Mouse (Mus musculus) splenic B cell, adult 2 months (primary cell): ENCODE measurements around the gene Vdac2.

Experiments used
- DNase-seq: peaks from one replicate; pipeline ENCODE4 v3.0.0-alpha.2; 2011; ENCODE audit warnings: low read depth, low spot score
- H3K27me3 ChIP-seq: 2 replicates; pipeline ENCODE4 v1.6.1; 2012; ENCODE audit warnings: mild to moderate bottlenecking, low read length, moderate library complexity, mixed read lengths; ENCODE audit not compliant: control insufficient read depth, poor library complexity, insufficient read depth, severe bottlenecking
- H3K36me3 ChIP-seq: 2 replicates; pipeline ENCODE4 v1.6.1; 2012; ENCODE audit warnings: mild to moderate bottlenecking, low read length, moderate library complexity, mixed read lengths; ENCODE audit not compliant: control insufficient read depth, poor library complexity, insufficient read depth, severe bottlenecking

Gene Vdac2

GRCm38 (mm10) chr14:21824938-21825337, at the start of gene Vdac2:
TSS of gene Vdac2 (plus strand) at chr14:21825238.
- DNase-seq: no peak
- no peaks in the 10 kb centered on the region for H3K36me3 ChIP-seq
- H3K27me3 ChIP-seq: no peaks in the 10 kb centered on the region

DNA sequence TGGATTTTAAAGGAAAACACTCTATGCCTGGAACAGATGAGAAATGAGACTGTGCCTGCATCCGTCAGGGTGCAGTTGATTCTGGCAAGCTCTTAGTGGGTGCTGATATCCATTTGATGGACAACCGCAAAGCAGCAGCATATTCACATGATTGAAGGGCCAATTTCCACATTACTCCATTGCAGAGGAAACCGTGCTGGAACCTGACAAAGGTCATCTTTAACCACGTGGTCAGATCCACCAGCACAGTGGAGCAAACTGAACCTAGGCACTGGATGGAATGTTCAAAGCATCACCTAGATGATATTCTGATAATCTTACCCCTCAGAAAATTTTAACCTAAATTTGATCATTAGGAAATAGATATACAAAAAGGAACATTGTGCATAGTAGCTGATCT, 48.8 kb upstream of the Vdac2 start:
- no peak for DNase-seq
- Histone ChIP-seq H3K27me3 (no peaks in the 10 kb centered on the region), H3K36me3 (peaks cover 5% of the 10 kb centered on the region; the same call in 1 of the 2 replicates)

DNA sequence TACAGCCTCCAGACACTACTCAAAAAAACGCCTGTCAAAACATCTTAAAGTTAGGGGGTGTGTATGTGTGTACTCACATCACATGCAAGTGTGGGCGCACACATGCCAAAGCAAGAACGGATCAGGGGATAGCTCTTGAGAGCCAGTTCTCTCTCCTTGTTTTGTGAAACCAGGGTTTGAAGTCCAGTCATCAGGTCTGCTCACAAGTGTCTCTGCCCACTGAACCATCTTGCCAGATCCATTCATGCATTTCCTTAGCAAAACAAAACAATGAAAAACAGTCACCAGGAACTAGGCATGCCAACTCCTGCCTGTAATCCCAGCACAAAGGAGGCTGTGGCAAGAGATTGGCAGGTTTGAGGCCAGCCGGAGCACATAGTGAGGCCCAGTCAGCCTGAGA, 38.5 kb upstream of the Vdac2 start:
- Histone ChIP-seq H3K36me3 (peaks cover 6% of the 10 kb centered on the region; the same call in 1 of the 2 replicates), H3K27me3 (no peaks in the 10 kb centered on the region)
- DNase-seq: no peak

DNA sequence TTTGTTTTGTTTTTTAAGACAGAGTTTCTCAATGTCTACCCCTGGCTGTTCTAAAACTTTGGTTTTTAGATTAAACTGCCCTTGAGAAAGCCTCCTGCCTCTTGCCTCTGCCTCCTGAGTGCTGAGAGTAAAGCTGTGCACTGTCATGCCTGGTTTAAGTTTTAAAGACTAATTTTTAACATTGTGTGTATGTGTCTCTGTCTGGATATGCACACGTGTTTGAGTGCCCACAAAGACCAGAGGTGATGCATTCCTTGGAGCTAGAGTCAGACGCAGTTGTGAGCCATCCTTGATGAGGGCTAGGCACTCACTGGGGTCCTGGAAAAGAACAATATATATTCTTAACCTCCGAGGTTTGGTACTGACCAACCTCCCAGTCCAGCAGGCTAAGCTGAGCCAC, 37.7 kb upstream of the Vdac2 start:
- 0 out of 2 replicates have a peak, but pooled peaks cover 3% of the 10 kb centered on the region for H3K36me3 ChIP-seq
- DNase-seq: no peak
- H3K27me3 ChIP-seq: no peaks in the 10 kb centered on the region

DNA sequence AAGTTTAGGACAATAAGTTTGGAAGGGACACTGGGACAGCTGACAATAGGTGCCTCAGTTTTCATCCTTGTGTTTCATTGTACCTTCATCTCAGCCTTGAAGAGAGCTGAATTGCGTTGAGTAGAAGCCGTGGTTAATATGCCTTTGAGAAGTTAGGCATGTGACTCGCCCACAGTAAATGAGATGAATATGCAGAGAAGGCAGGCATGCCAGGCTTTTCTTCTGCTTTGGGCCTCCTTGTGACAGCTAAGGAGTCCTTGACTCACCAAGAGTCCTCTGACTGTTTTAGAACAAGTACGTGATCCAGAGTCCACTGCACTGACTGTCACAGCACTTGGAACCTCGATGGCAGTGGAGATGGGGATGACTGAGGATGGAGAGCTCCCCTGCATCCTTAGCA, 36.9 kb upstream of the Vdac2 start:
- Histone ChIP-seq H3K36me3 (0 out of 2 replicates have a peak, but pooled peaks cover 3% of the 10 kb centered on the region), H3K27me3 (no peaks in the 10 kb centered on the region)
- DNase-seq: no peak

DNA sequence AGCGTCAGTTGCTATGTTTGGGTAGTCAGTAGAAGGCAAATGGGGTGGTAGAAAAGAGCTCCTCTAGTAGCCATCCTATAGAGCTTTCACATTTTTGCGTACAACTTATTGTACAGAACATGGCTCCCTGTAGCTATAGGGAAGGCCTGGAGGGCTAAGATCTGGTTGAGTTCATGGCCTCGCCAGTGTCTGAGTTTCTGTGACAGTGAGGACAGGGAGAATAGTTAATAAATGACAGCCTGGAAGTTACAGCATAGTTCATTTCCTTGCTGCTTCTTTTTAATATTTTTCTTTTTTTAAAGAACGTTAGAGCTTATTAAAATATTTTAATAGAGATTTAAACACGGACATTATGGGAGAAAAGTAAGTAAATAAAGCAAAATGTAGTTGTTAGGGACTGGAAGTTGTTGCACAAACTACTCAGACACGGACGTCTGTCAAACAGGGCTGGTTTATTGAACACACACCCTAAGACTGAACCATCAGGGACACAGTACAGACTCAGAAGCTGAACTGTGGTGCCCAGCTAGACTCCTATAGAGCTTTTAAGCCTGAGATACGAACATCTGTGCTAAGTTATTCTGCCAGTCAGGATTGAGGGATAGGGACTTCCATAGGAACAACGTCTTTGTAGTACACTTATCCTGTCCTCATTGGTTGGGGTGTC, 34.3 kb upstream of the Vdac2 start:
- Histone ChIP-seq H3K36me3 (peaks cover 2% of the 10 kb centered on the region; the same call in 1 of the 2 replicates), H3K27me3 (no peaks in the 10 kb centered on the region)

GRCm38 (mm10) chr14:21791722-21792121, 33.3 kb upstream of the Vdac2 start:
- DNase-seq: no peak
- peaks cover 2% of the 10 kb centered on the region; the same call in 1 of the 2 replicates for H3K36me3 ChIP-seq
- no peaks in the 10 kb centered on the region for H3K27me3 ChIP-seq

More for the DNA sequence above, 34.3 kb upstream of the Vdac2 start:
- no peak for DNase-seq

DNA sequence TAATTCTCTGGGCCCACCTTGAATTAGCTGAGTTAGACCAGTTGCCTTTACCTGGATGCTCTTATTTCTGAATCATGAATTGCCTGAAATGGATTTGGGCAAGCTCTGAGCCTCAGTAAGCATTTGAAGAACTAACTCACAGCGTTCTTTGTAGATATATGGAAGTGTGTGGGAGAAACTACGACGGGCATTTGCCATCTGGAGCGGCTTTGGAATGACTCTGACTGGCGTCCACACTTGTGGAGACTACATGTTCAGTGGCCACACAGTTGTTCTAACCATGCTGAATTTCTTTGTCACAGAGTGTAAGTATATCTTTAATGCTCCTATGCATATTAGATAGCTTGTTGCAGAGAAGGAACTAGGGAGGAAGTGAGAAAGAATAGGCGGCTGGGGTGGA, 32.8 kb upstream of the Vdac2 start:
- peaks cover 2% of the 10 kb centered on the region; the same call in 1 of the 2 replicates for H3K36me3 ChIP-seq
- DNase-seq: no peak
- H3K27me3 ChIP-seq: no peaks in the 10 kb centered on the region

GRCm38 (mm10) chr14:21800641-21801040, 24.4 kb upstream of the Vdac2 start:
- DNase-seq: no peak
- Histone ChIP-seq H3K36me3 (0 out of 2 replicates have a peak, but pooled peaks cover 2% of the 10 kb centered on the region), H3K27me3 (no peaks in the 10 kb centered on the region)

- Histone ChIP-seq H3K27me3 (no peaks in the 10 kb centered on the region), H3K36me3 (0 out of 2 replicates have a peak, but pooled peaks cover 2% of the 10 kb centered on the region)
- no peak for DNase-seq
Measured at GRCm38 (mm10) chr14:21801624-21802023, 23.4 kb upstream of the Vdac2 start.

GRCm38 (mm10) chr14:21802543-21803206, 22.4 kb upstream of the Vdac2 start:
- DNase-seq: no peak
- Histone ChIP-seq H3K27me3 (no peaks in the 10 kb centered on the region), H3K36me3 (0 out of 2 replicates have a peak, but pooled peaks cover 2% of the 10 kb centered on the region)

DNA sequence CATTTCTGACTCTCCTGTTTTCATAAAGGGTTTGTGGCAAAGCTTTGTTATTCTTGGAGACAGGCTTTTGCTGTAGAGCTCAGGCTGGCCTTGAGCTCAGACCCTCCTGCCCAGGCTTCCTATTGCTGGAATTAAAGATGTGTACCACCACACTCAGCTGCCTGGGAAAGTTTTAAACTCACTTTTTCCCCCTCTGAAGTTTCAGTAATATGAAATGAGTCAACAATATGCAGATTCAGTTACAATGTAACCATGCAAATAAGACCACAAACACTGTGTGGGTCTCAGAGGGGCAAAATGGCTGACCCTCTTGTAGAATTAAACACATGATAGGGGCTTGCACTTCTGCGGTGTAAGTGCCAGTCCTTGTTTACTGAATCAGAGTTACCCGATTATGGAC, 18.8 kb upstream of the Vdac2 start:
- Histone ChIP-seq H3K27me3 (no peaks in the 10 kb centered on the region), H3K36me3 (no peaks in the 10 kb centered on the region)
- no peak for DNase-seq

DNA sequence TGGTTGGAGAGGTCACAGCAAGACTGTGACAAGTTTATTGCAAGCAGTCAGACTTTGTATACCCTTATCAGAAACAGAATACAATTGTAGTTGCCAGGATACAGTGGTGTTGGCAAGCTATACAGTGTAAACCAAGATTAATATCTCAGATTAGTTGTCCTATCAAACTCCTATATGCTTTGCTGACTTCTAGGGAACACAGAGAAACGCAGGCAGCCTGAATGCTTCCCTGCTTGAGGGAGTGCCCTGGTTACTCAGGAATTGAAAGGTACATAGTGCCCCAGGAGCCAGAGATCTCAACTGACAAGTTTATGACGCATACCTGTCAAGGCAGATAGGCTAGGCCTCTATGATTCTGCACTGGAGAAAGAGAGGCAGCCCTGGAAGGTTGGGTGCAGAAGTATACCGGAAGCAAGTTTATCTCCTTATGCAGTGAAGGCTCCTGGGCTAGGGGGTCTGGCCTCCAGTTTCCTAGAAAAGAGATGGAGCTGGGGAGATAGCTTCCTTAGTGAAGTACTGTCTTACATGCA, 18.3 kb upstream of the Vdac2 start:
- DNase-seq: no peak
- Histone ChIP-seq H3K36me3 (no peaks in the 10 kb centered on the region), H3K27me3 (no peaks in the 10 kb centered on the region)

DNA sequence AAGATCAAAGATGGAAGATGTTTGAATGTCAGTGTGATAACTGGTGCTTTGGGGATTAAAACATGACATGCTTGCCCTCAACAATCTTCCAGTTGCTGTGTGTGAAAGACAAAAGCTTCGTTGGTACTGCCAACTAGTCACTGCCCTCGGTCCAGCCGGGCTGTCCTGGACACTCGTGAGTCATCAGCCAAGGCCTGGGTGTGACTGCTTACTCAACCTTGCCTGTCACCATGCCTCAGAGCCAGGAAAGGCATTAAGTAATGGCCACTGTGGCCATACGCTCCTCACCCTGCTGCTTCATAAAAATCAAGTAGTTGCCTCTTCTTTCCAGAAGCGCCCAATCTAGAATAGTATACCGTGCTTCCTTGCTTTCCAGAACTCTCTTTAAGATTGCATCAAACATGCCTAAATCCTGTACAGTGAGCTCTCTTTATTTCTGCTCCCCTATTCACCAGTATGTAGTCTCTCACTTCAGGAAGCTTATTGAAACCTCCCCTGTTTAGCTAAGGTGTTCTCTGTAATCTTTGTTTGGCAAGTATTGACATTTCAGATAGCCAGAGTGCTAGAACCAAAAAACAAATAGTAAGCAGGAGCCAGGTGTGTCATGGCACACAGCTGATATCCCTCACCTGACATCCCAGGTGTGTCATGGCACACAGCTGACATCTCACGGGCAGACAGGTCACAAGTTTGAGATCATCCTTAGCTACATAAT, 16.7 kb upstream of the Vdac2 start:
- DNase-seq: no peak
- Histone ChIP-seq H3K27me3 (no peaks in the 10 kb centered on the region), H3K36me3 (no peaks in the 10 kb centered on the region)

GRCm38 (mm10) chr14:21809418-21809817, 15.6 kb upstream of the Vdac2 start:
- H3K27me3 ChIP-seq: no peaks in the 10 kb centered on the region
- no peaks in the 10 kb centered on the region for H3K36me3 ChIP-seq
- DNase-seq: no peak
